Mouse (Mus musculus): ENCODE data around the gene Zfhx3.

Zfhx3 gene

DNA sequence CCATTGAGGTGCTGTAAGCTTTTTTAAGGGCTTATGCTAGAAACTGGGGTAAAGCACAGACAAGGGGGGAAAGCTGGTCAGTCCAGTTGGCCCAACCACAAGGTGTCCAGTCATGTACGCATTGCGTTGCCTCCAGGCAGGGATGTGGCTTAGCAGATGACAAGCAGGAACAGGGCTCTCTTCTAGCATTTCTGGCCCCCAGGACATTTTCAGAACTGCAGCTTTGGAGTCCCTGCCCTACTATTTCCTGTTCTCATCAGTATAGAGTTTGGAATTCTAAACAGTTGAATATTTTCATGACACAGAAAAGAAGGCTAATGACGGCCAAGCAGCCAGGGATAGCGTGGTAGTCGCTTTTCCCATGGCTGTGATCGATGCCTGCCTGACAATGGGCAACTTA is 706.5 kb downstream of the Zfhx3 start:
- in situ Hi-C loops (cut with MboI): no loop called here

DNA sequence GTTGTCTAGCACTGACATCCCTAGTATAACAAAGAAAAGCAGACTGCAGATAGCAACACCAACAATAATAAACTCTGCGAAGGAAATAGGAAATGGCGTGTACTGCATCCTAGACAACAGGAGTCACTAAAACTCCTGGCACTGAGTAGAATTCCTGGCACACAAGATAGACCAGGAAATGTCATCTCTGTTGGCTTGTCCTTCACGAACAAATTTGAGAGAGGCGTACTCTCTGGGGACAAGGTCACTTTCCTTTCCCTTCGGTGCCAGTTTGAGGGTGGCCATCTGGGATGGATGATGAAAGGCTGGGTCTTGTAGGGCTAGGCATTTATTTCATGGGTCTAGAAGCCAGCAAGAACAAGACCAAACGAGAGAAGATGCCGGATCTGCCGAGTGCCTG is 708.4 kb downstream of the Zfhx3 start:
- in situ Hi-C loops (cut with MboI): no loop called here

DNA sequence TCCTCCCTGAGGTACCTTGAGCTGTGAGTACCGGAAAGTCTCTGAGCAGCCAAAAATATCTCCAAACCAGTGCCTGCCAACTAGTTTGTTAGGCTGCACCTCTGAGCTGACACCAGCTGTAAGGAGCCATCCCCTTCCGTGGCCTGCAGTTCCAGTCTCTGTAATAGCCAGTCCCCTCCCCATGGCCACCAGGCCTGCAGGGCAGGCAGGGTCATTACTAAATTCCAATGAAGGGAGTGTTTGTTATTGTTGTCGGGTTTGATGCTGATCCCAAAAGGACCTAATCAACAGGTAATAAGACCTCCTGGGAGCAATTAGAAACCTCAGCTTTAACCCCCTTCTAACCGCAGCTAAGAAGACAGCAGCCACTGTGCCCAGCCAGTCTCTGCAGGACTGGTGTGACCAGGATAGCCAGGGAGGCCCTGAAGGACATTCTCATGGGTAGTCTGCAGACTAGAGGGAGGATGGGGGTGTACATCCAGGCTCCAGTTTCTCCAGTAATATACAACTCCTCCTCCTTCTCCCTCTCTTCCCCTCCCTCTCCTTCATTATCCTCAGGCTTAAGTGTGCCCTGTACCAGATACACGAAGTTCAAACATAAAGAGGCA is 719.1 kb downstream of the Zfhx3 start:
- in situ Hi-C loops (cut with MboI): no loop called here

DNA sequence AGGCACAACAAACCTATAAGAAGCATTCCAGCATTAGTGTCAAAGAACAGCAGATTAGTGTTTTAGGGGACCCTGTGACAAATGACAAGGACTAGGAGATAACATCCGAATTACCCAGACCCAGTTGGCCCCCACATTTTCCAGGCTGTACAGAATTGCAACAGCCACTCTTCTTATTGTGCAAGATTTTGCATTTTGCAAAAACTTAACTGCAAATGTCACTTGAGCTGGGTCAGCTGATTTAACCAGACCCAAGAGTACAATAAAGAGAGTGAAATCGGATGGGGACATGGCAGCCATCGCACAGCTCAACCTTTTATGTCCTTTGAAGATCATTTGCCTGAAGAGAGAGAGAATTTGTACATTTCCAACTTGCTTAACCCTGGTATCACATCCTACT is 720.3 kb downstream of the Zfhx3 start:
- in situ Hi-C loops (cut with MboI): no loop called here

DNA sequence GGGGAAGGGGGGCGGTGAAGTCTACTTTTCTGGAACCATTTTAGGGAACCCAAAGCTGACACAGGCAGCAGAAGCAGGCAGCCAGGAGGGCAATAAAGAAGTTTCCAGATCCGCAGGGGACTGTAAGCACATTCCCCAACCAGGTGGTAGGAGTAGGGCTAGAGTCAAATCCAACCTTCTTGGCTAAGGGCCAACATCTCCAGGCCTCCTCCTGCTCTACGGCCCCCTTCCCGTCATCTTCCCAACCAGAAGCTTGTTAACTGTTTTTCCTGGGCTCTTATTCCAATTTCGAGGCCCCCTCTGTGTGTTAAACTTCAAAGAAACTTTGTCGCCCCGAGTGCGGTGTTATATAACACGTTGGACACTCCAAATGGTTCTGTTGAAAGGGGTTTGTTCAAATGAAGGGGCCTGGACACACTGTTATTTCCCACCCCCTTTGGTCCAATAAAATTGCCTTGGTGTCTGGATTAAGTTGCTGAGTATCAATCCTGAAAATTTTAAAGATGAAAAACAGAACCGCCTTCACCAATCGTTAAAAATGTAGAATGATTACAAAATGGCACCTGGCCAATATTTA is 729.6 kb downstream of the Zfhx3 start:
- in situ Hi-C loops (cut with MboI): no loop called here

DNA sequence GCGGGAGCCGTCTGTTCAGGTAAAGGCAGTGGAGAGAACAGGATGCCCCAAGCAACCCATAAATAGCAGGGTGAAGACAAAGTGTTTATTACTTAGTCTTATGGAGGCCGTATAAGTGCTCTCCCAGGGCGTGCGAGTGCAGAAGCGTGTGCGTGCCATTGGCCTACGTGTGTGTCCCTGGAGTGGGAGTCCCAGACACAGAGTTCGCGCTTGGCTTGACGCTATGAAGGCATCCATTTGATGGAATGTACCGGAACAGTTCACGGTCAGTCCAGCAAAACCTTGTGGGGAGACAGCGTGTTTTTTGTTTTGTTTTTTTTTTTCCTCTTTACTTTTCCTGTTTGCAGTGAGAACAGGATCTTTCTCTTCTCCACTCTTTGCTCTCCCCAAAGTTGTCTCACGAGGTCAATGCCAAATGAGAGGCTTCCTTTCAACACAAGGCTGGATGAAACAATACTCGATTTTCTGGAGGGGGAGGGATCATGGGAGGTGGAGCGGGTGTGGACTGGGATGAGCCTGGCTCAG is 732.6 kb downstream of the Zfhx3 start:
- in situ Hi-C loops (cut with MboI): no loop called here

DNA sequence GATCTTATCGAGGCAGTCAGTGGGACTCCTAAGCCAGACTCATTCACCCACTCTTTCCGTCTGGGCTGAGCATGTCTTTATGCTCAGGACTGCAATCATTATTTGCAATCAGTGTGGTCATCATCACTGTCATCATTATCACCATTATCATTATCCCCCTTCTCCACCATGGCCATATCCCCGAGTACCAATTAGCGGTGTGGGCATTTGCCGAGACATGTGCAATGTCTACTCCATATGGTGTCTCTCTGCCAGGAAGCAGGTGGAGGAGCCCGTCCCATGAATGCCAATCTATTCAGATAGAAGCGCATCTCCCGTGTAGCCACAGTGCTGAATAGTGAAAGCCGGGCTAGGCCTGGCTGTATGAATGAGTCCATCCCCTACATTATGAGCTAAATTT is 747.2 kb downstream of the Zfhx3 start:
- in situ Hi-C loops (cut with MboI): no loop called here

DNA sequence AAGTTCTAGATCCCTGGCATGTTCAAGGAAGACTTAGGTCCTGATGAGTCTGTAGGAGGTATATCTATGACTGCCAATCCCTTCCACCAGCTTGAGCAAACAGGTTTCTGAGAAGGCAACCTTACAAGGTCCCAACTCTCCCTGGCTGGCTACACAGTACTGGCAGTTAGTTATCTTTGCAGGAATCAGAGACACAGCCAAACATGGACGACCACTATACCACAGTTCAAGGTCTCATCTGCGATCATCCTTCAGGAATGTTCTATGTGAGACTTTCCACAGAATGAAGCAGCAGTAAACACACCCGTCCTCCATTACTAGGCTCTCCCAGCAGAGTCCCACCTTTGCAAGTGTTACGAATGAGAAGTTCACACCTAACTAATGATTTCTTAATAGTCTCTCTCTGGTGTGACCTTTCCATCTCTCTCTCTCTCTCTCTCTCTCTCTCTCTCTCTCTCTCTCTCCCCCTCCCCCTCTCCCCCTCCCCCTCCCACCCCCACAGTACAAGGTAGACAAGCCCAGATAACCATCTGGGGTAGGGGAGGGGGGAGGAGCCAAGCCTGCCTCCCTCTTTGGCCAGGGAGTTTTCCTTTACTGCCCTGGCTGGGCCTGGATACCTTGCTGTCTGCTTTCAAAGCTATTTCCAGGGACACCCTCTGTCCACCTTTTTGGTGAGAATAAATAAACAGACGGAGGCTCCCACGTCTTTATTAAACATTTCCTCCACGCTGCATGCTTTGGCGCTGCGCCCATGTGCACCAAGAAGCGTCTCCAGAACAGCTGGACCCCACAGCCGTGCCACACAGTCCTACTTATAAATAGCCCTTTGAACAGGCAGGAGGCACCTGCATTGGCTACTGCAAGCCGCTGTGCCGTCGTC is 748.4 kb downstream of the Zfhx3 start:
- in situ Hi-C loops (cut with MboI): no loop called here

DNA sequence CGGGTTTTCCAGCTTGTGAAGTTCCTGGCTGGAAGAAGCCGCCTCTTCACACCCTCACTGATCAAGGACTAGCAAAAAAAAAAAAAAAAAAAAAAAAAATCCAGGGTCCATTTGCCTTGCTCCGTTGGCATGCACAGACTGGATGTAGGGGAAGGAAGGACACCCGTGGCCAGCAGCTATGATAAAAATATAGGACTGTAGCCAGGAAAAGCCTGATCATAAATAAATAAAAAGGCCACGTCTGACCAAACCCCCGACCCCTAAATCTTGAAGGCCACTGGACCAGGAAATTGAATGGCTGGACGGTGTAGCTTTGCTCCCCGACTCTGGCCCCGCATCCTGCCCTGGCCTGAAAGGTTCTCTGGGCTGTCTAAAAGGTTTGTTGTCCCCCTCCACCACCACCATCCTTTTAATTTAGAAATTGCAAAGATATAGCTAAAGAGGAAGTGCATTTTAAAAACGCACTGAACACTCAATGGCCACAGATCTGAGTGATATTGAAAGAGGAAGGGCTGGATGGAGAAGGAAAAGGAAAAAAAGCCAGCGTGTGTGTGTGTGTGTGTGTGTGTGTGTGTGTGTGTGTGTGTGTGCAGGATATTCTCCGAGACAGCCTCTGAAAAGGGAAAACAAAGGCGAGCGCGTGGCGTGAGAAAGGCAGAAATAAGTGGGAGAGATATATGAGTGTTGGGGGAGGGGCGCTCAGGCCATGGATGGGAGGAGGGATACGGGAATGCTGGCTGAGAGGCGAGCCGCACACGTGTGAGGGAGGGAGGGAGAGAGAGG is 749.2 kb downstream of the Zfhx3 start:
- in situ Hi-C loops (cut with MboI): no loop called here

DNA sequence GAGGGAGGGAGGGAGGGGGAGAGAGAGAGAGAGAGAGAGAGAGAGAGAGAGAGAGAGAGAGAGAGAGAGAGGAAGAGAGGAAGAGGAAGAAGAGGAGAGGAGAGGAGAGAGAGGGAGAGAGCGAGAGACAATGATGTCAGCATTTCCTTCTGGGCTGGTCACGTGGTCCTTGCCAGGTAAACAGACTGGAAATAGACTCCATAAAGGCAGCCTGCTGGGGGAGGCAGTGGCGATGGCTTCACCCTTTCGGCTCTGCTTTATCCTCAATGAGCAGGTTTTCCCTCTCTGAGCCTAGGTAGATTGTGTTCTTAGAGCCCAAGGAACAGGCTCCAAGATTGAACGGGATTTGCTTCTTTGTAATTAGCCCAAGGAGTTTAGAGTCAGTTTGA is 749.8 kb downstream of the Zfhx3 start:
- in situ Hi-C loops (cut with MboI): no loop called here

DNA sequence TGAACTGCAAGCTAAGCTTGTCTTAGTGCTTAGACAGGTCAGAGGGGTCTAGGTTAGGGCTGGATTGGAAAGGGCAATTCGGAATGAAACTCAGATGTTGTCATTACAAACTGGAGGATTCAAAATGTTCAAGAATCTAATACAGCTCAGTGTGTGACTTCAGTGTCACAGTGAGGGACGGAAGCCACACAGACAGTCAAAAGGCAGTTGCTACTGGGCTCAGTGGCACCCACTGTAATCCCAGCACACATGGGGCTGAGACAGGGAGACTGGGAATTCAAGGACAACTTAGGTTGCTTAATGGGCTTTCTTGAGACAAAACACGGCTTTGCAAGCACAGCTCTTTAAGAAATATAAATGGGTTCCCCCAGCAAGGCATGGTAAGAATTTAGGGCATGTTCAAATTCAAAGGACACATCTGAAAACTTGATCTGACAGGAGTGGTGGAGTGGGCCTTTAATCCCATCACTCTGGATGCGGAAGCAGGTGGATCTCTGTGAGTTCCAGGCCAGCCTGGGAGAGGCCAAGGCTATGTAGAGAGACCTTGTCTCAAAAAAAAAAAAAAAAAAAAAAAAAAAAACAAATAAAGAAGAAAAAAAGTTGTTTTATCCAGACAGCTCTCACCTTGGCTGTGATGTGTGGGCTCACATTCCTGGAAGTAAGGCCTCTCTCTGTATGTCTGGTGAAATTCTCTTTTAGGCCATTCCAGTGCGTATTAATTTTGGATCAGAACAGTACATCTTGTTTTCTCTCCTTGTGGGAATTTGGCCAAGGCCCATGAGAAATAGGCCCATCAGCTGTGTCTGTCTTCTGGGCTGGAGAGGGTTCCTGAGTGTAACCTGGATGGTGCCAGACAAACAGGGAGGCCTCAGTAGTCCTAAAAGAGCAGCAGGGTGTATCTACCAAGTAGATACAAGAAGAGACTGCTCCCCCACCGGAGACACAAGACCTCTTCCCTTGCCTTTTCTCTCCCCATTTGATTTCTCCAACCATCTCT is 750.5 kb downstream of the Zfhx3 start:
- in situ Hi-C loops (cut with MboI): no loop called here

DNA sequence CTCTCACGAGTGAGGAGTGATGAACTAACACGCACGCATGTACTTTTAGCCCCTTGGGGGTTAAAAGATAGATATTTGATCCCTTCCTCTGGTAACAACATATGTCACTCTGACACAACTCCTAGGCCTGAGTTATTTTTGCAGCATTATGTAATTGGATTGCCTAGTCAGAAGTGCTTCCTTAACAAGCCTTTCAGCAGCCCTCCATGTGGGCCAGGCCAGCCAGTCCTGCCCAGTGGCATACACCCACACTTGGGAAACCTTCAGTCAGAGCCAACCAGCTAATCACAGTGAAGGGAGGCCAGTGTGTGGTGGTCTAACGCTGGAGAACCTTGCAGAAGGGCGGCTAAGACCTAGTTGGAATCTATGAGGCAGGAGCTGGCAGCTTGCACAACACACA is 751.4 kb downstream of the Zfhx3 start:
- in situ Hi-C loops (cut with MboI): no loop called here

DNA sequence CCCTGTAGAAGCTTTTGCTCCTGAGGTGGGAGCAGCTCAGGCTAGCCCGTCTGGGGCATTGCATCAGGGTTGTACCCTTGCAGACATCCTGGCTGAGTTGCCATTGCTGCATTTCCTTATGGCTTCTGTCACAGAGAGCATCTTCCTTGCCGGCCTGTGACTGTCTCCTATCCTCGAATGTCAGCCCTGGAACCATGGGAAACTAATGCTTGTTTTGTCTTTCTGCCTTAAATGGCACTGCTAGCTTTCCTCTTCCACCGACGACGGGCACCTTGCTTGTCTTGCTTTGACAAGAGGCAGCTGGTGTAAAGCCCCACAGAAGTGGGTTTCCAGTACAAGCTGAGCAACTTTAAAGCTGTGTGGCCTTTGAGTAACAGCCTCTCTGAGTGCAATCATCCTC is 752.1 kb downstream of the Zfhx3 start:
- in situ Hi-C loops (cut with MboI): no loop called here

DNA sequence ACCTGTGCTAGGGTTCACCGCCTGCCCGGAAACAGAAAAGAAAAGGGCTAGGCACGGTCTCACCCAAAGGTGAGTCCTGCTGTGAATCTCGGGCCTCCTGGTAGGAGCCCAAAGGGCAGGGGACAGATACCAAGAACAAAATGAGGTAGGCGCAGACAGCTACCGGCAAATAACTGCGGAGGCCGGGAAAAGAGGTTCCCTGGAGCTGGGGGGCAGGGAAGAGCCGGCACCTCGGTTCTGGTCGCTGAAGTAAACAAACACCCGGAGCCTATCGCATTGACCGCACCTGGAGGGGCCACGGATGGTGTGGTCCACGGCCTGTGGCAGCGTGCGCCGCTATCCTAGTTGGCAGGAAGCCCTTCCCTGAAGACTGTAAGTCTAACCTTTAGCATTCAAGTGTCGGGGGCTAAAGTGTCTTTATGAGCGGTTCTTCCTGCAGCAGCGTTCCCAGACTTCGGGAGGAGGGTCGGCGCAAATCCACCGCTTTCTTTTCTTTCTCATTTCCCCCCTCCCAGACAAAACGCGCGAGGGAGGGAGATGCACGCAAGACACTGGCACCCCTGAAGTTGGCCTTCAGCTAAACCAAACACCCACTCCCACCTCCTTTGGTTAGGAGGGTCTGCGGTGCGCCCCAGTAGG is 752.9 kb downstream of the Zfhx3 start:
- in situ Hi-C loops (cut with MboI): no loop called here

DNA sequence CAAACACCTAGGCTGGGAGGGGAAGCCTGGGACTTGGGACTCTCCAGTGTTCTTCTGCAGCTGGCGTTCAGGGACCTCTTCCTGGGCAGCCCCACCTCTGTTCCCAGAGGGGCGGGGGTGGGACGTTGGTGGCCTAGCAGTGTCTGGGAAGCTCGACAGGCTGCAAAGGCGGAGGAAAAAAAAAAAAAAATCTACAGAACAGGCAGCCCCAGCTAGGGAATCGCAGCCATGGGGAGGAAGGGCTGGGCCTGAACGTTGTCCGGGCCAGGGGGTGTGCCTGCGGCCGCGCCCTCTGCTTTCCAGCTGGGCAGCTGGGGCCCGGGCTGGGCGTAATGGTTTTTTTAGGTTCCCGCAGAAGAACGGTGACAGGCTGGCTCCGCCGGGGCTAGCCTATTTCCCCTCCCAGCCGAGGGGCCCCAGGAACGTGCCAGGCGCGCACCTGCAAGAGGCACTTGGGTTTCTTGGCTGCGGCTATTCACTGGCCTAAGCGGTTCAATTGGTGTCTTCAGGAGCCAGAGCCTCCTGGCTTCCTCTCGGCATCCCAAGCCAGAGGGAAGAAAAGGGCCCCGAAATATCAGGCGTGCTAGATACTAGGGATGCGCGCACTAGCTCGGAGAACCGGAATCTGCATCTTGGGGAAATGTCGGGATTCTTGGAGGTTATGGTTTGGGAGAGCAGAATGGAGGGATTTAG is 753.6 kb downstream of the Zfhx3 start:
- in situ Hi-C loops (cut with MboI): no loop called here

DNA sequence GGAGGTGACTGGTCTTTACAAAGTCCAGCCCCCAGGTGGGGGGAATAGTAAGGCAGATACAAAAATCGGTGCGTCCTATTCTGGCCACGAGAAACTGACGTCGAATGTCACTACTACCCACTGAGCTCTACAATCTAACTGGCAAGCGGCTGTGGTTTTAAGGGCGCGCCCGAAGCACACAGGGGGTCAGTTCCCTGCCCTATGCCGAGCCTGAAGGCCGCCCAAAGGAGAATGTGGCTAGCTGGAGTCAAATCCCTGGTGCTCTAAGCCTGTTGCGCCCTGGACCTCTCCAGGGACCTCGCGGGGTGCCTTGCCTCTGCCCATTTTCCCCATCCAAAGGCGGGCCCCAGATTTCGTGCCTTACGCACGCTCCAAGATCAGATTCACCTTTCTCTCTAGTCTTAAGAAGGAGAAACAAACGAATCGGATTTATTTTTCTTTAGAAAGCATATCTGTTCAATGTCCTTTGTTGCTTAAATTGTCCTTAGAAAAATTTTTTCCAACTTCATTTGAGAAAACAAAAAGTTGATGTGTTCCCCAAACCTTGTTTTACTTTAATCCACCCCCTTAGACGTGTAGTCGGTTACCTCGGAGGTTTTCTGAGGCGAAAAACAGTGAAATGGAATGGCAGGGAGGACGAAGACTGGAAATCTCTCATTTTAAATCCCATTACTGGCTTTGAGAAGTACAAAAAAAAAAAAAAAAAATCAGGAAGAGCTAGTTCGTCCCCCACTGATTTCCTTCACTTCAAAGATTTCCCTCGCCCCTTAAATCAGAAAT is 754.4 kb downstream of the Zfhx3 start:
- in situ Hi-C loops (cut with MboI): no loop called here

DNA sequence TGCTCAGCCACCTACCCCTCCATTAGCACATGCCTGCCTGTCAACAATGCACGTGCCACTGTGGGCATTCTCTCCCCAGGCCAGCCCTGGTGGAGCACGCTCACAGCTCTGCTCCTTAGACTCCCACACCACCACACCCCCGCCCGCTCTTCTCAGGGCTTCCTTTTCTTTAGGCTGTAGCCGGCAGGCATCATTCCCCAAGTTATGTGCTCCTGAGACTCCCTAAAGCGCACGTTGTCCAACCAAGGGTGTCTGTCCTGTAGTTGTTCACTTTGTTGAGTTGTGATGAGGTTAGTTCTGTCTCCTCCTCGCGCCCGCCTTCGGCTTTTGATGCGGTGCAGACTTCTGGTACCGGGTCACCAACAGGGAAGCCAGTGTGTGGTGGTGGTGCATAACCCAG is 755.1 kb downstream of the Zfhx3 start:
- in situ Hi-C loops (cut with MboI): no loop called here

DNA sequence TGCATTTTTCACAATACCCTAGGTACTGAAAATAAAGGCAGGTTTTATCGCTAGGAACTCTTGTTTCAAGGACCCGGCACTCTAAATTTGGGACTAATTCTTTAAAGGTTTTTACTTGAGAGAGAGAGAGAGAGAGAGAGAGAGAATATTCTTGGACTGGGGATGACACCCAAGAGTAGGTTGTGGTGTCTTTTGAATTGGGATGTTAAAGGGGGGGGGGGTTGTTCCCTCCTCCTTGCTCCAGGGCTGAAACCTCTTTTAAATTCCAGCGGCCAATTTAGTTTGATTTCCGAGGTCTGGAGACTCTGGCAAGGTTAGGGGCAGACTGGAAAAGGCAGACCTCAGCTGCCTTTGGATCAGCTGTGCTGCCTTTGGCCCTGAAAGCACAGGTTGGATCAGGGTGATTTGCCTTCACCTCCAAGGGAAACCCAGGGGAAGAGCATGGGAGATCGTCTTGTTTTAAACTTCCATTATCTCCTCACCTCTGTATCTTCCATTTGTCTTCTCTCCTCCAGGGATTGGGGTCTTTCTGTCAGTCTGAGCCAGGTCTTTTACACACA is 755.7 kb downstream of the Zfhx3 start:
- in situ Hi-C loops (cut with MboI): no loop called here

DNA sequence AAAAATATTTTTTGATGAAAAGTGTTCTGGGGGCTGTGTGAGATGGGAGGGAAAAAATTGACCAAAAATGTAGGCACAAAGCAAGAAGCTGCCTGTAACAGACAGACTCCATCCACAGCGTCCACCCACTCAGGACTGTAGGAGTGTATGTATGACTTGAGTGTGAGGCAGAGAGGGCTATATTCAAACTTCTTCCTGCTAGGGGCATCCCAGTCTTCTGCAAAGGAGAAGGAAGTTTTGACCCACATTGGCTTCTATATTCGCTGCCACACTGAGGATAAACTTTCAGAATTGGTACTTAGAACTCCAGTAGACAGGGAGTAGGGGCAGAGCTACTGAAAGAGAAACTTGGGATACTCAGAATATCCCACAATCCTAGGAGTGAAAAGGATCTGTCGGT is 756.6 kb downstream of the Zfhx3 start:
- in situ Hi-C loops (cut with MboI): no loop called here
